Mouse (Mus musculus): ENCODE measurements around the gene Ncapd2. TPM values are rescaled to one million over a fixed set of nuclear protein-coding genes. Genes with fewer than 3 reads are reported as not detected.

The Ncapd2 gene
- polyA plus RNA-seq (2021; fragmentation: Nextera tagmentation), result 2.8 and 3.0 TPM in 2 replicates
- long read RNA-seq, experiment 1, full-length matches to known transcripts, result 1 of 7 reads
- long read RNA-seq, experiment 1, partial matches to known transcripts, result 6 of 7 reads
- long read RNA-seq, experiment 1, other reads (novel, unspliced or antisense), result 0 of 7 reads
- long read RNA-seq, experiment 2, full-length matches to known transcripts, result 23 of 50 reads
- long read RNA-seq, experiment 2, partial matches to known transcripts, result 16 of 50 reads
- long read RNA-seq, experiment 2, other reads (novel, unspliced or antisense), result 11 of 50 reads

DNA sequence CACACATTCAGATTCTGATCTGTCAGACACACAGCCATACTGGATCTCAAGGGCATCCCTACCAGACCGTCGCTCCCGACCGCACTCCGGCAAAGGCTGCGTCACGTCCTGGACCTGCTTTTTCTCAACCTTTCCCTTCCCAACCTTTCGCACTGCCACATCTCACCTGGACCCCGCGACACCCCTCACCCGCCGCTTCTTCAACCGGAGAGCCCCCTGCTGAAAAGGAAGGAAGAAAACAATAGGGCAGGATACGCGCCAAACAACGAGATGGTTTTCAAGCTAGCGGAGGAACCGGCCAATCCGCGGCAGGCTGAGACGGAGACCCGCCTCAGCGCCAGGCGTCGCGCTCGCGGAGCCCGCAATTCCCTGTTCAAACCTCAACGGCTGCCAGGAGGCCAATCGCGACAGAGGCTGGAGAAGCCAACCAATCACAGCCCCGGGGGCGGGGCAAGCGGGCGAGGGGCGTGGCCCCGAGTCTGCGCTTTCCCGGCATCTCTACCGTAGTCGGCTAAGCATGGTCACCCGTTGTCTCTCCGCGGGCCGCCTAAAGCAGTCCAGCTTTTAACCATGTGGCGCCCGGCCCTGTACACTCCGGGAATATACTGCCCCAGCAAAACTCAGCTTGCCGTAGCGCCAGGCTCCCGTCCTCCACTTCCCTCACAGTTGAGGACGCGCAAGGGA, at the start of gene Ncapd2, which contains the start of gene Mrpl51:
Gene Ncapd2 (minus strand): TSS at position 370 of the 684 bp plus-strand sequence.
Gene Mrpl51 (plus strand): TSS at position 470 of the 684 bp plus-strand sequence.

DNA sequence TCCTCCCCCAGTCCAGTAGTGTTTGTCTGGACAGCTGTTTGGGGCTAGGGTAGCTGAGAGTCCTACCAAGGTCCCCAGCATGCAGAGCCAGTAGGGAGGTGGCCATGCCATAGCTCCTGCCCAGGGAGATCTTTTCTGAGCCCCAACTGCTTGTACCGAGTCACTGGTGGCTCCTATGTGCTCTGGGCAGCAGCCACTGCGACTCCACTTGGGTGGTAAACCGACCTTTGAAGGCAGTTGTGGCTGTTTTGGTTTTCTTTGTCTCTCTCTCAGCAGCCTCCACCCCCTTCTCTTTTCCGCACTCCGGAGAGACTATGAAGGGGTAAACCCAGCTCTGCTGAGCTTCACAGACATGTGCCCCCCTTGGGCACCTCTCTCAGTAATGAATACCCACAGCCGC, 45.3 kb upstream of the Ncapd2 start, which contains the start of gene Cd27:
Gene Cd27 (minus strand): TSS at position 229 of the 400 bp plus-strand sequence.

GRCm38 (mm10) chr6:125231117-125232044, 39.9 kb upstream of the Ncapd2 start, which contains the start of gene Tapbpl:
Gene Tapbpl (minus strand): TSS chr6:125231860.

DNA sequence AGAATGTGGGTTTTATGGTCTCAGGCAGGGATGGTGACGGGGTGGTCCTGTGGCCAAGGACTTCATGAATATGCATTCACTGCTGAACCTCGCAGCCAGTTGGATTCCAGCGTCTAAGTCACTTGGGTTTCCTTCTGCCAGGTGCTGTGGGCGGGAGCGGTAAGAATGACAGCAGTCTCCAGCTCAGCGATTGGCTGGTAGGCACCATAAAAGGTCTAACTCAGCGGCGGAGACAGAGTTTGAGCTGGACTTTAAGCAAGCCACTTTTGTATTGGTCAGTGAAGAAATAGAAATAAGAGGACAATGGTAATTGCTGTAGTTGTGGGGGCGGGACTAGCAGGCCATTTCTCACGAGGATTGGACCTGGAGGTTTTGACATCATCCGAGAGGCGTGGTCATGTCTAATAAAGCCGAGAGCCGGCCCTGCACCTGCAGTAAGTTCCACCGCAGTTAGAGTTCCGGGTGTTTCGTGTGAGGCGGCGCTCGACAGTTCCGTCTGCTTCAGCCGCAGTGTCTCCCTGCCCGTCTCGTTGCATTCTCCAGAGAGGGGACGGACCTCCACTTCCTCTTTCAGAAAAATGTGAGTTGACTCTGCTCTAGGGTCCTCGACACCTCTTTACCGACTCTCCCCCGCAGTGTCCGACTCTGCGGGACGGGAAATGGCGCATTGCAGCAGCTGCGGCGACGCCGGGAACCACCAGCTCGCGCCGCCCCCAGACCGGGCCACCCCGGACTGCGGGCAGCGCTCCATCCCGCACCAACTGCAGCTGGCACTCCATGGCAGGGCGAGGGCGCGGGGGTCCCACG, 23.9 kb upstream of the Ncapd2 start, which contains the start of gene Vamp1:
Gene Vamp1 (plus strand): TSS at position 404 of the 807 bp plus-strand sequence.

DNA sequence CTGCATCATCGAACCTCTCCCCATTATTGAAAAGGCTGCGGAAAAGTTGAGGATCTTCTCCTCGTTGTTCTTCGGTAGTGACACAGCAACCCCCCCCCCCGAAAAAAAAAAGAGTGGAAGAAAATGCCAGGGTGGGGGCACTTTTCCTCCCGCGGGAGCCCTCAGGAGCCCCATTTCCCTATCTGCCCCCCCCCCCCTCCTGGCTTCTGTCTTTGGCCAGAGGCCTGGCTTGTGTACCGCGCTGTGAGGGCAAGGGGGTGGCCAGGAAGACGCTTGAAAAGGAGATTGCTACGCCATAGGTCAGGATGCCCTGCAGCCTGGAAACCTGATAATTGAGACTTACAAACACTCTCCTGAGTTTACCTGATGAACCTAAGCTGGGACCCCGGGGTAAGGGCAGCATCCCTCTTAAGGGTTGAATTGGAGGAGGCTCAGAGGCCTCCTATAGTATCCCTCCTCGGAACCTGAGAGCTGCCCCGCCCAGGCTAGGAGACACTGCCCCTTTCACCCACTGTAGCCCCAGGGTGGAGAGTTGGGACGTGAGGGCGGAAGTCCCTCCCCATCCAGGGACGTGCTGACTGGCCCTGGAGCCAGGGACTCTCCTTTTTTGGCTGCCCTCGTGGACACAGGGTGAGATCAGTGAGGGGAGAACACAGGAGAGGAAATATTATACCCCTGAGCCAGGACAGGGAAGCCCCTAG, 25.3 kb downstream of the Ncapd2 start, which contains the start of gene Gapdh:
Gene Gapdh (minus strand): TSS at position 417 of the 701 bp plus-strand sequence.

GRCm38 (mm10) chr6:125145001-125145400, 46.5 kb downstream of the Ncapd2 start, which contains the start of gene Iffo1:
Gene Iffo1 (plus strand): TSS chr6:125145241.

DNA sequence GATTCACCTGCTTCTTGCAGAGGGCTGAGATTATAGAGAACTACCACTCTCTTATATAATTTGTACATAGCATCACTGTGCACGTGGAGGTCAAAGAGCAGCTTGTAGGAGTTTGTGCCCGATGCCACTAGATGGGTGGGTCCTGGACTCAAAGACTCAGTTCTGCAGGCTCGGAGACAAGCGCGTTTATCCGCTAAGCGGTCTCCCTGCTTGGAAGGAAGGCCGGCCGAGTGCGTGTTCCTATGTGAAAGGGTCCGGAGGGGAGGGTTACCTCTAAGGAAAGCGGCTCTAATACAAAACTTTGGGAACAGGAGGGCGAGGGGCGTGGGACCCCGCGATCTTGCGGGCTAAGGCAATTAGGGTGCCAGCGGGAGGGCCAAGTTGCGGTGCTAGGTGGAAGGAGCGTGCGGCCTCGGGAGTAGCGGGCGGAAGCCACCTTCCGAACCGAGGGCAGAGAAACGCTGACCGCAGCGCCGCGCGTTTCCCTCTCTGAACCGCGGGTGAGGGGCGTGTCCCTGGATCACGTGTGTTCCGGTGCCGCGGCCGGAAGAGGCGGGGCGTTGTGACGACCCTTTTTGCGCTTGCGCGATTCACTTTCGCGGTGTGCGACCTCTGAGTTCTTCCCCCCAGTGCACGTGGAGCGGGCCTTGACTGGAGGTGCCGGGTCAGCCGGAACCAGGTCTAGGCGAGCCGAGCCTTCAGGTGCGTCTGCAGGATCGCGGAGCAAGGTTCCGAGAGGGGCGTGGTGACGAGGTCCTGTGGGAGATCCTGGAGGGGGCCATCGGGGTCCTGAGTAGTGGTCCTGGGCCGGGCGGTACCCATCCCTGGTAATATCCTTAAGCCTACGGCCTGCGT, 60.0 kb downstream of the Ncapd2 start, which contains the start of gene Nop2:
Gene Nop2 (plus strand): TSS at position 608 of the 855 bp plus-strand sequence.

Small RNAs within 50 kb of the gene (microRNA-seq; reads per million reads assigned to microRNA genes)
- gene Mir3098 (0.64 reads per million), gene Mir8113 (not detected)

Other genes starting within 250 kb of the Ncapd2 start
- gene Cops7a, start 226.2 kb downstream of the Ncapd2 start, polyA plus RNA-seq (2021; fragmentation: Nextera tagmentation), result 236 and 263 TPM in 2 replicates
- 40.7 and 47.6 TPM in 2 replicates for gene Pianp, start 195.0 kb downstream of the Ncapd2 start, polyA plus RNA-seq (2021; fragmentation: Nextera tagmentation)
- gene Zfp384, start 182.6 kb downstream of the Ncapd2 start, polyA plus RNA-seq (2021; fragmentation: Nextera tagmentation), result 7.6 and 8.3 TPM in 2 replicates
- gene Ing4, start 151.9 kb downstream of the Ncapd2 start, polyA plus RNA-seq (2021; fragmentation: Nextera tagmentation), result 54.3 and 56.6 TPM in 2 replicates
- gene Acrbp, start 142.0 kb downstream of the Ncapd2 start, polyA plus RNA-seq (2021; fragmentation: Nextera tagmentation), result 0.72 and 1.4 TPM in 2 replicates
- 1.1 and 2.0 TPM in 2 replicates for gene Lpar5, start 123.8 kb downstream of the Ncapd2 start, polyA plus RNA-seq (2021; fragmentation: Nextera tagmentation)
- 62.8 and 65.4 TPM in 2 replicates for gene Chd4, start 95.7 kb downstream of the Ncapd2 start, polyA plus RNA-seq (2021; fragmentation: Nextera tagmentation)
- 18.4 and 19.1 TPM in 2 replicates for gene Nop2, start 59.8 kb downstream of the Ncapd2 start, polyA plus RNA-seq (2021; fragmentation: Nextera tagmentation)
- 19.3 and 22.8 TPM in 2 replicates for gene Iffo1, start 46.5 kb downstream of the Ncapd2 start, polyA plus RNA-seq (2021; fragmentation: Nextera tagmentation)
- 2,583 and 3,039 TPM in 2 replicates for gene Gapdh, start 25.2 kb downstream of the Ncapd2 start, polyA plus RNA-seq (2021; fragmentation: Nextera tagmentation)
- 131 and 135 TPM in 2 replicates for gene Mrpl51, start 100 bp upstream of the Ncapd2 start, polyA plus RNA-seq (2021; fragmentation: Nextera tagmentation)
- gene Vamp1, start 23.9 kb upstream of the Ncapd2 start, polyA plus RNA-seq (2021; fragmentation: Nextera tagmentation), result 30.9 and 31.2 TPM in 2 replicates
- gene Tapbpl, start 40.2 kb upstream of the Ncapd2 start, polyA plus RNA-seq (2021; fragmentation: Nextera tagmentation), result 5.3 and 6.1 TPM in 2 replicates
- gene Cd27, start 45.3 kb upstream of the Ncapd2 start, polyA plus RNA-seq (2021; fragmentation: Nextera tagmentation), result 0.38 and 0.43 TPM in 2 replicates
- gene Tuba3a, start 94.3 kb upstream of the Ncapd2 start, polyA plus RNA-seq (2021; fragmentation: Nextera tagmentation), result 0.09 and 0.15 TPM in 2 replicates
- 5.4 and 6.4 TPM in 2 replicates for gene Ltbr, start 122.2 kb upstream of the Ncapd2 start, polyA plus RNA-seq (2021; fragmentation: Nextera tagmentation)
- gene Scnn1a, start 129.0 kb upstream of the Ncapd2 start, polyA plus RNA-seq (2021; fragmentation: Nextera tagmentation), result 3.4 and 4.3 TPM in 2 replicates
- 7.2 and 7.7 TPM in 2 replicates for gene Tnfrsf1a, start 157.7 kb upstream of the Ncapd2 start, polyA plus RNA-seq (2021; fragmentation: Nextera tagmentation)
- 0.04 and 0.11 TPM in 2 replicates for gene Plekhg6, start 189.1 kb upstream of the Ncapd2 start, polyA plus RNA-seq (2021; fragmentation: Nextera tagmentation)

Data from layer of hippocampus, adult 6 months (tissue).